Mouse (Mus musculus) hindbrain, embryonic 15.5 days (tissue): ENCODE results near the gene Nenf. TPM values are rescaled to one million over a fixed set of nuclear protein-coding genes. Genes with fewer than 3 reads are reported as not detected.

Source experiments
- ATAC-seq: fragments of 200-750 bp; cut with Nextera tagmentation; 2 replicates; pipeline ENCODE4 v1.8.0; 2017; ENCODE audit warnings: low read depth, moderate number of reproducible peaks, moderate TSS enrichment; ENCODE audit not compliant: low FRiP score
- H3K27ac ChIP-seq: fragments of 300-500 bp; sonication (generic); replicated peaks from 2 replicates; pipeline ENCODE4 v1.5.1; 2015; ENCODE audit warnings: mild to moderate bottlenecking, inconsistent platforms
- H3K27me3 ChIP-seq: fragments of 300-500 bp; sonication (generic); 2 replicates; pipeline ENCODE4 v1.6.1; 2015; ENCODE audit warnings: control low read depth, inconsistent platforms
- H3K36me3 ChIP-seq: fragments of 300-500 bp; sonication (generic); 2 replicates; pipeline ENCODE4 v1.6.1; 2015; ENCODE audit warnings: control low read depth, inconsistent platforms
- H3K4me1 ChIP-seq: fragments of 300-500 bp; sonication (generic); replicated peaks from 2 replicates; pipeline ENCODE4 v1.6.1; 2015; ENCODE audit warnings: control low read depth, inconsistent platforms
- H3K4me2 ChIP-seq: fragments of 300-500 bp; sonication (generic); 2 replicates; pipeline ENCODE4 v1.6.1; 2015; ENCODE audit warnings: moderate library complexity, mild to moderate bottlenecking, inconsistent platforms
- H3K4me3 ChIP-seq: fragments of 300-500 bp; sonication (generic); 2 replicates; pipeline ENCODE4 v1.5.1; 2015; ENCODE audit warnings: mild to moderate bottlenecking, inconsistent platforms
- H3K9ac ChIP-seq: fragments of 300-500 bp; sonication (generic); 2 replicates; pipeline ENCODE4 v1.6.1; 2015; ENCODE audit warnings: inconsistent platforms
- H3K9me3 ChIP-seq: fragments of 300-500 bp; sonication (generic); 2 replicates; pipeline ENCODE4 v1.6.1; 2016; ENCODE audit warnings: control low read depth, inconsistent platforms
- WGBS: fragments of 180-500 bp; shearing (Covaris S2); methylation state at CpG from one replicate; pipeline ENCODE4 v1.1.7; 2015; 5-methylcytosine and 5-hydroxymethylcytosine counted together
- polyA plus RNA-seq: library from polyadenylated mRNA; unstranded; fragments of >200 nt; fragmentation: Nextera tagmentation; extraction: Ambion mirVana; gene quantifications from 2 replicates; pipeline ENCODE4 v1.2.1, GENCODE M21; 2015

Gene Nenf
- polyA plus RNA-seq, 1 experiment from 2014 or later: 138 TPM

DNA sequence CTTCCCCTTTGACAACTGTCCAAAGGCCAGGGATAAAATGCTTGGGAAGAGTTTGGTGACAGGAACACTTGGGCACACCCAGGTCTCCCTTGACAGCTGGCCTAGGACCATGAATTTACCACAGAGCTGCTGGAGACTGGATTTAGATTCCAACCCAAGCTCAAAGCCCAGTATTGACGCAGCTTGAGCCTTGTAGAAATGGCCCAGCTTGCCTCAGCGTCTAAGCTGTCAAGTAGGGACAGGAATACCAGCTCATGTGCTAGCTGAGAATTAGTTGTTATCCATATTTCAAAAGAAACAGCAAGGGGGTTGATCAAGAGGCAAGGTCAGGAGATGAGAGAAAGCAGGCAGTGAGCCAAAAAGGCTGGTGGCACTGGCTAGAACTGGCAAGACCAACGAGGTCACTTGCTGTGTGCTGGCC is 60.6 kb downstream of the Nenf start:
- H3K4me3 ChIP-seq: no peak overlapping the region
- no peaks in the 10 kb centered on the region for H3K9me3 ChIP-seq
- no peaks in the 10 kb centered on the region for H3K27me3 ChIP-seq
- no peak overlapping the region for H3K4me2 ChIP-seq
- no peak overlapping the region for H3K27ac ChIP-seq
- no peak overlapping the region for H3K9ac ChIP-seq
- no peaks in the 10 kb centered on the region for H3K36me3 ChIP-seq
- ATAC-seq: no peak
- no peaks in the 10 kb centered on the region for H3K4me1 ChIP-seq
- 83% methylated on average over 3 of the region's 3 CpGs for WGBS

Other genes starting within 250 kb of the Nenf start
- gene Batf3, start 220.3 kb downstream of the Nenf start, polyA plus RNA-seq: 2.0 and 2.3 TPM in 2 replicates
- gene Fam71a, start 153.4 kb downstream of the Nenf start, polyA plus RNA-seq: not detected in 2 replicates
- 0.73 and 1.8 TPM in 2 replicates for gene Atf3, start 100.2 kb downstream of the Nenf start, polyA plus RNA-seq
- gene Tmem206, start 7.7 kb upstream of the Nenf start, polyA plus RNA-seq: 35.9 and 36.1 TPM in 2 replicates
- gene Ppp2r5a, start 85.1 kb upstream of the Nenf start, polyA plus RNA-seq: 9.6 and 9.9 TPM in 2 replicates